Mouse (Mus musculus): ENCODE results near the gene Fbxl17. TPM values are rescaled to one million over a fixed set of nuclear protein-coding genes. Genes with fewer than 3 reads are reported as not detected.

Gene Fbxl17
- total and polyA plus RNA-seq, 3 experiments = 5.0 to 9.7 TPM; not detected in 1

DNA sequence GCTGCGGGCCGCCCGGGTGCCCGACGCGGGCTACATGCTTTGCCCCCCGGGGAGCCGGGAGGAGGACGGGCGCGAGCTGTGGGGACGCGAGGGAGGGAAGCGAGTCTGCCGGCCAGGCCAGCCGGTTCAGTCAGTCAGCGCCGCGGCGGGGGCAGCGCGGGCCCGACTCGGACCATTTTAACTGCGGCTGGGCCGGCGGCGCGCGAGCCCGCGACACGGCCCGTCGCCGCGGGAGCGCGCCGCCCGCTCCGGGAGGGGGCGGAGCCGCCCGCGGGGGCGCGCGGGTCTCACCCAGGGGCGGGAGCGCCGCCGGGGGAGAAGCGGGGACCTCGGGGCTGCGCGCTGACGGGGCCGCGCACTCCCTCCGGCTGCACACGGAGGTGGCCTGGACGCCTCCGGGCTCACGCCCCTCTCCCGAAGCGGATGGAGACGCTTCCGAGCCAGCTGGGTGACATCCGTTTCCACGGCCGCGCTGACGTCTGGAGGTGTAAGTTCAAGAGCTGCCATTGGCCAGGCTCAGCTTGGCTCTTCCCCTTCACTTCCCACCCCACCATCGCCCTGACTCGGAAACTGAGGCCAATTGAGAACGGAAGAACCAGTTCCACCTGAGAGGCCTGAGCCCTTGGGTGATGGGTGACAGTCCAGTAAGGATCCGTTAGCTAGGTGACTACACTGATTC is 478 bp upstream of the Fbxl17 start (continued):
- no peak; the same call in 1 of the 2 replicates for TF ChIP-seq ZMIZ1 (IDR thresholded peaks at IDR 0.05; ENCODE audit: low read depth, low read length)
- TF ChIP-seq MXI1 (IDR thresholded peaks at IDR 0.05; ENCODE audit: low read depth, low read length) = no peak; the same call in 1 of the 2 replicates
- TF ChIP-seq ETS1 (IDR thresholded peaks at IDR 0.05; ENCODE audit: low read depth, low read length) = peak; percentile 42; the same call in 1 of the 2 replicates

DNA sequence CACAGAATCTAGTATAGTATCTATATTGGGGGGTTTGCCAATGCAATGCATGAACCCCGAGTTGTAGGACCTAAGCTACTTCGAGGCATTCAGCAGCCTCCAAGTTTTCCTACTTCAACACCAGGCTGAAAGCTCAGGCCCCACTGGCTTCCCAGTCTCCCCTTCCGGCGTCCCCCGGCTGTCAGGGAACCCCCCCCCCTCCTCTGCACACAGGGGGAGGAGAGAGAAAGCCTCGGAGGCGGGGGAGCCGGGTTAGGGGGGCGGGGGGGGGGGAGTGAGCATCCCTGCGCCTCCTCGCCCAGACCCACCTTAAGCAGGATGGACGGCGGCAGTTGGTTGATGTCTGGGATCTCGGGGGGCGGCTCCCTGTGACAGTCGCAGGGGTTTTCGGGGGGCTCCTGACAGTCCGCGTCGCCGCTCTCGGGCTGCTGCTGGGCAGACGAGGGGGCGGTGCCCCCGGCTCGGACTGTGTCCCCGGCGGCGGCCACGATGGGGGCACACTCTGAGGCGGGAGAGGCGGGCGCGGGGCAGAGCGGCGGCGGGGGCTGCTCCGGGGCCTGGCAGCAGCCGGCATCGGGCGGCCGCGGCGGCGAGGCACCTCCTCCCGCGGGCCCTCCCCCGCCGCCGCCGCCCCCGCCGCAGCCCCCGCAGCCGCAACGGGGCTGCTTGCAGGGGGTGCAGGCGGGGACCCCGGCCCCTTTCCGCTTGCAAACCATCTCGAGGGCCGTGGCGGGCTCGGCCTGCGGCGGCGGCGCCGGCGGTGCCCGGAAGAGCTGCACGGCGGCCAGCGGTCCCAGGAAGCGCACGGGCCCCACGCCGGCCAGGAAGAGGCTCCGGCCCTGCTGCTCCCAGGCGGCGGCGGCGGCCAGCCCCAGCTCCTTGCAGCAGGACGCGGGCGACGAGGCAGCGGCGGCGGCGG is 841 bp downstream of the Fbxl17 start:
- Histone ChIP-seq H3K27ac (ENCODE audit: control insufficient read depth, low read depth, low read length) (peak overlapping the region; percentile 91), H3K9ac (ENCODE audit: control insufficient read depth, low read depth, low read length, poor library complexity, severe bottlenecking) (peak overlapping the region; percentile 100), H3K27me3 (ENCODE audit: control insufficient read depth in 1 of 2, insufficient read depth in 2 of 2, low read length in 2 of 2) (no peaks in the 10 kb centered on the region), H3K4me3 (ENCODE audit: control insufficient read depth in 1 of 2, insufficient read depth in 1 of 2, low read depth in 2 of 2, low read length in 2 of 2) (peak overlapping the region; percentile 61 to 86), H3K9me3 (replicated peaks; ENCODE audit: insufficient read depth, low read length) (no peaks in the 10 kb centered on the region), H3K36me3 (ENCODE audit: control insufficient read depth in 1 of 2, insufficient read depth in 2 of 2, low read length in 2 of 2) (peaks cover 0 to 19% of the 10 kb centered on the region in 2 experiments; a peak in 2 of 4 replicates), H3K4me1 (ENCODE audit: control insufficient read depth in 1 of 2, insufficient read depth in 2 of 2, low read length in 2 of 2) (peaks cover 10 to 14% of the 10 kb centered on the region in 2 experiments), H3K79me2 (ENCODE audit: control insufficient read depth, insufficient read depth, low read length, poor library complexity) (peaks cover 48% of the 10 kb centered on the region)
- TF ChIP-seq ZC3H11A (IDR thresholded peaks at IDR 0.05; ENCODE audit: low read depth, low read length) (no peak), UBTF (IDR thresholded peaks at IDR 0.05; ENCODE audit: borderline replicate concordance, insufficient read depth, low read depth, low read length) (no peak), HCFC1 (IDR thresholded peaks at IDR 0.05; ENCODE audit: low read depth, low read length) (0 out of 2 replicates have a peak, but pooled peaks have one; percentile 23), POLR2AphosphoS5 (IDR thresholded peaks at IDR 0.05; ENCODE audit: borderline replicate concordance, low read depth, low read length) (no peak), MAZ (IDR thresholded peaks at IDR 0.05; ENCODE audit: low read depth, low read length) (peak; percentile 76; the same call in 1 of the 2 replicates), TAL1 (IDR thresholded peaks at IDR 0.05; ENCODE audit: low read length) (no peak), JUND (IDR thresholded peaks at IDR 0.05; ENCODE audit: low read depth, low read length) (no peak), POLR2AphosphoS2 (IDR thresholded peaks at IDR 0.05; ENCODE audit: low read length) (no peak), MAFK (IDR thresholded peaks at IDR 0.05; ENCODE audit: borderline replicate concordance, low read depth, low read length) (no peak)
- DNase-seq (ENCODE audit: low read depth, low spot score) = peak; percentile 56

DNA sequence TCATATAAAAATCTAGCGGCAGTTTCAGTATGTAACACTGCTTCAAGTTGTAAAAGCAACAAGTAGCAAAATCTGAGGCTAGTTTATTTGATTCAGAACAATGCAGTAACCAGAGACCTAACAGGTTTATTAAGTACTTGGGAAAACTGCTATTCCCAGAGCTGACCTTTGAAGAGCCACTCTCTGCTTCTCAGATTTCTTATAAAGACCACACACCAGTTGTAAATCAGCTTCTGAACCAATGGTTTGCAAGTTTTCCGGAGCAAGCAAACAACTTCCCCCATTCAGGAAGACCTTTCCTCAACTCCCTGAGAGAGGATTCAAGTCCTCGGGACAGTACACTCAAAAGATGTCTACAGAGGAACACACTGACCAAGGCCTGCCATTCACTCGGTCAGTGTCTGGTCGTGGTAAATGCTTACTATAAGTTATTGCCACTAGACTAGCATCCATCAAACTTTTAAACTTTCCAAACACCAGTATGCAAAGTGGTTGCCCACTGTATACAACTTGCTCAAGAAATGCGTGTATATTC is 1.6 kb downstream of the Fbxl17 start:
- H3K27ac ChIP-seq (ENCODE audit: control insufficient read depth, low read depth, low read length) = peak overlapping the region; percentile 19; the same call in 1 of the 2 replicates
- peak overlapping the region; percentile 61 to 86 for H3K4me3 ChIP-seq (ENCODE audit: control insufficient read depth in 1 of 2, insufficient read depth in 1 of 2, low read depth in 2 of 2, low read length in 2 of 2)
- peak; percentile 39 for DNase-seq (ENCODE audit: low read depth, low spot score)
- no peaks in the 10 kb centered on the region for H3K27me3 ChIP-seq (ENCODE audit: control insufficient read depth in 1 of 2, insufficient read depth in 2 of 2, low read length in 2 of 2)
- peaks cover 10 to 14% of the 10 kb centered on the region in 2 experiments for H3K4me1 ChIP-seq (ENCODE audit: control insufficient read depth in 1 of 2, insufficient read depth in 2 of 2, low read length in 2 of 2)
- H3K36me3 ChIP-seq (ENCODE audit: control insufficient read depth in 1 of 2, insufficient read depth in 2 of 2, low read length in 2 of 2) = peaks cover 0 to 20% of the 10 kb centered on the region in 2 experiments; a peak in 2 of 4 replicates
- H3K9me3 ChIP-seq (replicated peaks; ENCODE audit: insufficient read depth, low read length) = no peaks in the 10 kb centered on the region
- no peak for TF ChIP-seq ETS1 (IDR thresholded peaks at IDR 0.05; ENCODE audit: low read depth, low read length)
- H3K9ac ChIP-seq (ENCODE audit: control insufficient read depth, low read depth, low read length, poor library complexity, severe bottlenecking) = peak overlapping the region; percentile 100
- peaks cover 53% of the 10 kb centered on the region for H3K79me2 ChIP-seq (ENCODE audit: control insufficient read depth, insufficient read depth, low read length, poor library complexity)

Measured in MEL (cell line).